Mouse (Mus musculus): Measurements from ENCODE around the gene Pdgfc. TPM values are rescaled to one million over a fixed set of nuclear protein-coding genes. Genes with fewer than 3 reads are reported as not detected.

Pdgfc gene
- polyA plus RNA-seq, 1 experiment from 2014 or later: 2.2 TPM

DNA sequence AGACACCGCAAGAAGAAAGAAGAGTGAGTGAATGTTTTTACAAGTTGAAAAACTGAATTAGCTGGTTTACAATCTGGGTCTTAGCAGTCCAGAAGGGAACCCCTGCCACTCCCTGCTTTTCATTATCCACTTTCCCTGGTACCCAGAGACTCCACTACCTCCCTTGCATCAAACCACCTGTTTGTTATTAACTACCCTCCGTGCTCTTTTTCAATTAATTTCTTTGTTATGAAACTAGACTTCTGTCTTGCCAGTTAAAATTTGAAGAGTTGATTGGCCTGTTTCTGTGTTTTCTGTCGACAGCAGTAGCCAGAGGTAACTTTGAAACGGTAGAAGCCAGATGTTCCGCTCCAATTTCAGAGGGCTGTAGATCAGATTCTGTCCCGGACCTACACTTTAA, 207.4 kb downstream of the Pdgfc start:
- Histone ChIP-seq H3K4me1 (ENCODE audit: insufficient read depth, low read depth, low read length) (no peaks in the 10 kb centered on the region), H3K36me3 (ENCODE audit: insufficient read depth, low read length) (no peaks in the 10 kb centered on the region), H3K27ac (ENCODE audit: low read length) (no peak overlapping the region), H3K27me3 (replicated peaks; ENCODE audit: insufficient read depth, low read length) (no peaks in the 10 kb centered on the region), H3K9ac (replicated peaks; ENCODE audit: low read depth) (no peak overlapping the region), H3K9me3 (ENCODE audit: low read length) (no peaks in the 10 kb centered on the region), H3K4me3 (ENCODE audit: low read depth, low read length) (no peak overlapping the region), H3K4me2 (replicated peaks; ENCODE audit: low read depth, low read length) (no peak overlapping the region)
- ATAC-seq (no peak), DNase-seq (ENCODE audit: low spot score) (no peak)
- TF ChIP-seq EP300 (IDR thresholded peaks at IDR 0.05) (no peak), CTCF (IDR thresholded peaks at IDR 0.05) (no peak)
- WGBS: 72% methylated on average over 6 of the region's 6 CpGs

DNA sequence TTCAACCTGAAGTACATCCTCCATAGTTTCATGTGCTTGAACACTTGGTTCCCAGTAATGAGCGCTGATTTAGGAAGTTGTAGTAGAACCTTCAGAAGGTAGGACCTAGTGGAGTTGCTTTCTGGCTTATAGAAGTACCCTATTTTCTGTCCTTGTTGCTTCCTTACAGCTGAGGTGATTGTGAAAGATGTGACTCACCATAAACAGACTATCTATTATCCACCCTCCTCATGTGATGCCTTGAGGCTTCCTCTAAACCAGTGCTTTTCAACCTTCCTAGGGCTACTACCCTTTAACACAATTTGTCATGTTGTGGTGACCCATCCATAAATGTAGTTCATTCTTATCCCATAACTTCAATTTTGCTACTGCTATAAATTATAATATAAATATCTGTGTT, 226.6 kb downstream of the Pdgfc start:
- ATAC-seq (no peak), DNase-seq (ENCODE audit: low spot score) (no peak)
- no peak overlapping the region for H3K9ac ChIP-seq (replicated peaks; ENCODE audit: low read depth)
- H3K27ac ChIP-seq (ENCODE audit: low read length): no peak overlapping the region
- no peaks in the 10 kb centered on the region for H3K9me3 ChIP-seq (ENCODE audit: low read length)
- WGBS: 87% methylated on average over 1 of the region's 1 CpGs
- no peaks in the 10 kb centered on the region for H3K4me1 ChIP-seq (ENCODE audit: insufficient read depth, low read depth, low read length)
- H3K4me2 ChIP-seq (replicated peaks; ENCODE audit: low read depth, low read length): no peak overlapping the region
- no peak for TF ChIP-seq CTCF (IDR thresholded peaks at IDR 0.05)
- no peak for TF ChIP-seq EP300 (IDR thresholded peaks at IDR 0.05)
- H3K4me3 ChIP-seq (ENCODE audit: low read depth, low read length): no peak overlapping the region
- H3K27me3 ChIP-seq (replicated peaks; ENCODE audit: insufficient read depth, low read length): no peaks in the 10 kb centered on the region
- H3K36me3 ChIP-seq (ENCODE audit: insufficient read depth, low read length): no peaks in the 10 kb centered on the region

Other genes with a start within 250 kb of the Pdgfc start
- gene Gria2, start 233.6 kb upstream of the Pdgfc start, polyA plus RNA-seq (2015; fragmentation: Nextera tagmentation; extraction: Ambion mirVana): 0.11 TPM in 2 replicates
- gene Glrb, start 122.8 kb upstream of the Pdgfc start, polyA plus RNA-seq (2015; fragmentation: Nextera tagmentation; extraction: Ambion mirVana): 0.23 and 0.39 TPM in 2 replicates

Data from lung, postnatal 0 days (tissue).